Mouse (Mus musculus): ENCODE results near the gene Actr1b. TPM values are rescaled to one million over a fixed set of nuclear protein-coding genes. Genes with fewer than 3 reads are reported as not detected.

Gene Actr1b
- polyA plus RNA-seq, 1 experiment from 2014 or later = 110 TPM

DNA sequence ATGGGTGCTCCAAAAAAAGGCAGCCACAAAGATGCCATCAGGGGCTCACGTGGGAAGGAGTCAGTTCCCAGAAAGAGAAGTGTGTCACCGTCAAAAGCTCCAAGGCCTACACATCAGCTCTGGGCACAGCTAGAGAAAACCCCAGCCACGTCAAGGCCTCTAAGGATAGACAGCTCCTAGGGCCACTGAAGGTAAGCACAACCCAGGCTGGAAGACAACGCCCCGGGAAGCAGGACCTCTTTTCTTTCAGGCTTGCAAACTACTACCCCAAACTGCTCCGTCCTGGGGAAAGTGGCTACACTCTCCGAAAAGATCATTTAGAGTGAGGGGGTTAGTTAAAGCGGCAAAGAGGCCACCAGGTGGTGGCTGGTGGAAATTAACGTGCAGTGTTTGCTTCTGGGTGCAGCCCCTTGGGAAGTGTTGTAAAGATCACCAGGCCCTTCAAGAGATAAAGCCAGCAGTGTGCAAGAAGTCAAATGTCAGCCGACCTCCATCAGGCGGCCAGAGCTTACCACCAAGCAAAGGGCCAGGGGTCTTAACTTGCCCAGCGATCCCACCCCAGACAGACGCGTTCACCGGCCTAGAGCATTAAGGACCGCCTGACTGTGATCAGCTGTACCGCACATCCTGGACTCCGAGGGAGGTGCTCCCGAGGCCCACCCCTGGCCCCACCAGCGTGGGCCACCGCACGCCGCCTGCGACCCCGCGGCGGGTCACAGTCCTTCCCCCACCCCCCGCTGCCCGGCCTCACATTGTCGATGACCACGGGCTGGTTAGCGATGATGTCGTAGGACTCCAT is 5.0 kb downstream of the Actr1b start:
- peaks cover 13% of the 10 kb centered on the region for H3K4me1 ChIP-seq (ENCODE audit: control insufficient read depth, insufficient read depth, low read length)
- peak overlapping the region; percentile 61 for H3K4me2 ChIP-seq
- peak overlapping the region; percentile 92 for H3K9ac ChIP-seq (ENCODE audit: low read length)
- peak; percentile 82 for ATAC-seq (ENCODE audit: low FRiP score)
- peak overlapping the region; percentile 67 for H3K27ac ChIP-seq (ENCODE audit: low read depth, low read length)
- whole genome bisulfite sequencing = 2% methylated on average over 33 of the region's 33 CpGs
- peaks cover 8% of the 10 kb centered on the region; the same call in 1 of the 2 replicates for H3K36me3 ChIP-seq (ENCODE audit: control insufficient read depth, insufficient read depth, low read length)
- no peaks in the 10 kb centered on the region for H3K27me3 ChIP-seq (ENCODE audit: control insufficient read depth, insufficient read depth, low read length)
- peak overlapping the region; percentile 92 for H3K4me3 ChIP-seq (ENCODE audit: low read depth, low read length)
- no peaks in the 10 kb centered on the region for H3K9me3 ChIP-seq (ENCODE audit: control insufficient read depth, low read length)
- DNase-seq (ENCODE audit: low spot score, missing footprints) = peak; percentile 86

DNA sequence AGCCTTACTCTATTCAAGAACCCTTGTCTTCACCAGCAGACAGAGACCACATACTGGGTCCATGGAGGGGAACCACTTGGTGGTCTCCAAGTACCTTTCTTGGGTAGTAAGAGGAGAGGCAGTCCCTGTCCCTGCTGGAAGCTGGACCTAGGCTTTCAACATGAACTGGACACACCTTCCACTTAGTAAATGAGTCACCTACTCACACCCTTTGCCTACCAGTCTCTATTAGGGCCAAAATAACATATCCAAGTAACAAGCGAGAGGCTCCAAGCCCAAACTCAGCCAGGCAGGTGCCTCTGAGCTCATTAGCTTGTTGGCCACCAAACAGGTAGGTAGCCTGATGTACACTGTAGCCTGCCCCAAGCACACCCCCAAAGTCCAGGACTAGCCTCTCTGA is 5.6 kb downstream of the Actr1b start:
- WGBS = 85% methylated on average over 1 of the region's 1 CpGs
- Histone ChIP-seq H3K4me2 (peak overlapping the region; percentile 61), H3K36me3 (ENCODE audit: control insufficient read depth, insufficient read depth, low read length) (peaks cover 13% of the 10 kb centered on the region; the same call in 1 of the 2 replicates), H3K27me3 (ENCODE audit: control insufficient read depth, insufficient read depth, low read length) (no peaks in the 10 kb centered on the region), H3K9me3 (ENCODE audit: control insufficient read depth, low read length) (no peaks in the 10 kb centered on the region), H3K27ac (ENCODE audit: low read depth, low read length) (no peak overlapping the region), H3K4me3 (ENCODE audit: low read depth, low read length) (peak overlapping the region; percentile 92), H3K4me1 (ENCODE audit: control insufficient read depth, insufficient read depth, low read length) (peaks cover 13% of the 10 kb centered on the region), H3K9ac (ENCODE audit: low read length) (peak overlapping the region; percentile 92)
- ATAC-seq (ENCODE audit: low FRiP score) = no peak
- DNase-seq (ENCODE audit: low spot score, missing footprints) = no peak

DNA sequence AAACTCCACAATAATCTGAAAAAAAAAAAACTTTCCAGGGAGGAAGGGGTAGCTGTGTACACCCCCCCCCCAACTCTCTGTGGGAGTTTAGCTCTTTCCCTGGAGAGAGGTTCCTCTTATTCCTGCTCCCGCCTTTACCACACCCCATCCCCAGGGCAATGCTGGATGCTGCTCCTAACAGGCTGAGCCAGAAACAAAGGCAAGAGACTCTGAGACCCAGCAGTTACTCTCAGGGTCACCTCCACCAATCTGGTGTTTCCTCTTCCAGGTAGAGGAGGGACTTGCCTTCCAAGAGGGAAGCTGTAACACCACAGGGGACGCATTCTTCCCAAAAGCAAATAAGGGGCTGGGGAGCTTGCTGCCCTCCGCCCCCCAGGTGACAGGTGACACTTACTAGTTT is 6.4 kb downstream of the Actr1b start:
- peaks cover 17% of the 10 kb centered on the region; the same call in 1 of the 2 replicates for H3K36me3 ChIP-seq (ENCODE audit: control insufficient read depth, insufficient read depth, low read length)
- no peak overlapping the region for H3K9ac ChIP-seq (ENCODE audit: low read length)
- H3K4me3 ChIP-seq (ENCODE audit: low read depth, low read length) = no peak overlapping the region

DNA sequence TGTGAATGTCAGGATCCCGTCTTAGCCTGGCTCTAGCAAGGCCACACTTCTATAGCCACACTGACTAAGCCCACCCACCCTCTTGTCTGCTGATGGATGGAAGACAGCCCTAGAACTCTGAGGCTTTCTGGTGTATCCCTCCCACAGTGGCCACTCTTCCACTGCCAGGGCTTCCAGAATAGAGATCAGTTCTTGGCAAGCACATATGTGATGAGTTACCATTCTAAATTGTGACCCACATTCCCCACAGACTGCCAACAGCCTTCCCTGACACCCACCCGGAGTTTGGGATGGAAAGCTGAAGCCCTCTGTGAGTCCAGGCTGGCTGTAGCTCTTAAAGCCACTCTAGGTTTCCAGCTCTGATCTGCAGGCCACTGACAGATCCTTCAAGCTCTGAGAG is 7.1 kb downstream of the Actr1b start:
- Histone ChIP-seq H3K4me1 (ENCODE audit: control insufficient read depth, insufficient read depth, low read length) (peaks cover 13% of the 10 kb centered on the region), H3K9me3 (ENCODE audit: control insufficient read depth, low read length) (no peaks in the 10 kb centered on the region), H3K4me2 (no peak overlapping the region), H3K4me3 (ENCODE audit: low read depth, low read length) (no peak overlapping the region), H3K27me3 (ENCODE audit: control insufficient read depth, insufficient read depth, low read length) (no peaks in the 10 kb centered on the region), H3K27ac (ENCODE audit: low read depth, low read length) (no peak overlapping the region), H3K9ac (ENCODE audit: low read length) (no peak overlapping the region), H3K36me3 (ENCODE audit: control insufficient read depth, insufficient read depth, low read length) (peaks cover 20% of the 10 kb centered on the region; the same call in 1 of the 2 replicates)
- ATAC-seq (ENCODE audit: low FRiP score) (no peak), DNase-seq (ENCODE audit: low spot score, missing footprints) (no peak)
- 77% methylated on average over 2 of the region's 2 CpGs for WGBS

More for the DNA sequence above, 6.4 kb downstream of the Actr1b start:
- ATAC-seq (ENCODE audit: low FRiP score) = no peak
- H3K4me1 ChIP-seq (ENCODE audit: control insufficient read depth, insufficient read depth, low read length) = peaks cover 13% of the 10 kb centered on the region
- WGBS = 78% methylated on average over 3 of the region's 3 CpGs
- H3K9me3 ChIP-seq (ENCODE audit: control insufficient read depth, low read length) = no peaks in the 10 kb centered on the region
- H3K27ac ChIP-seq (ENCODE audit: low read depth, low read length) = no peak overlapping the region
- no peaks in the 10 kb centered on the region for H3K27me3 ChIP-seq (ENCODE audit: control insufficient read depth, insufficient read depth, low read length)
- DNase-seq (ENCODE audit: low spot score, missing footprints) = no peak
- no peak overlapping the region for H3K4me2 ChIP-seq

DNA sequence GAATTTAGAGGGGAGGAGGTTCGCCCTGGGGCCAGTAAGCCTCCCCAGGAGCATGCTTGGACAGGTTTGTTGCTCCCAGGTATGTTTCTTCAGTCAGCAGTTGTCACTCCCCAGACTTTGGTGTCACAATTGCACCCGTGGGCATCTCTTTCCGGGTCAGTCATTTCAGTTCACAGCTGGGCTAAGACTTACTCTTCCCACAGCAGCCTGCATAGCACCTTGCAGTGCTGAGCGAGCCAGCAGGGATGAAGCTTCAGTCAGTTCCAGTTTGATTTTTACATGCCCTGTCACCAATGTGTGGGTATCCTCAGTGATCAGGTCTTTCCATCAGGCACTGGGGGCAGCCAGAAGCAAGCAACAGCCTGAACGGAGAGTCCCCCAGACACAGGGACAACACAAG is 17.2 kb downstream of the Actr1b start:
- DNase-seq (ENCODE audit: low spot score, missing footprints) (no peak), ATAC-seq (ENCODE audit: low FRiP score) (no peak)
- Histone ChIP-seq H3K9me3 (ENCODE audit: control insufficient read depth, low read length) (no peaks in the 10 kb centered on the region), H3K27me3 (ENCODE audit: control insufficient read depth, insufficient read depth, low read length) (no peaks in the 10 kb centered on the region), H3K4me3 (ENCODE audit: low read depth, low read length) (no peak overlapping the region), H3K27ac (ENCODE audit: low read depth, low read length) (no peak overlapping the region), H3K36me3 (ENCODE audit: control insufficient read depth, insufficient read depth, low read length) (peaks cover 22% of the 10 kb centered on the region), H3K4me2 (no peak overlapping the region), H3K9ac (ENCODE audit: low read length) (no peak overlapping the region), H3K4me1 (ENCODE audit: control insufficient read depth, insufficient read depth, low read length) (peaks cover 5% of the 10 kb centered on the region; the same call in 1 of the 2 replicates)
- 79% methylated on average over 5 of the region's 5 CpGs for WGBS

DNA sequence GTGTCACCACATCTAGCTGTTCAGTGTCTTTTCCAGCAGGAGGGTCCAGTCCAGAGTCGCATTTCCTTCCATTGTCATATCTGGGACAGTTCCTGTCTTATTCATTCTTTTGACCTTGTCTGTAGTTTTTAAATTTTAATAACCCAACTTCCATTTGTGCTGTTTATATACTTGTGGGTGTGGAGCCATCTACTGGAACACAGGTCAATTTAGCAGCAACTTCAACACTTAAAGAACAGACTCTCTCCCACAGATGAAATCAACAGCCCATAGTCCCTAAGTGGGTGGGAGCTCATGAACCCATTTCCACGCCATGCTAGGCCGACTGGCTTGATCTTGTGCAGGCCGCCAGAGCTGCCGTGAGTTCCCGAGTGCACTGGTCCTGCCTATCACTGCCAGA is 17.8 kb downstream of the Actr1b start:
- Histone ChIP-seq H3K4me3 (ENCODE audit: low read depth, low read length) (no peak overlapping the region), H3K4me2 (no peak overlapping the region), H3K9me3 (ENCODE audit: control insufficient read depth, low read length) (no peaks in the 10 kb centered on the region), H3K9ac (ENCODE audit: low read length) (no peak overlapping the region), H3K4me1 (ENCODE audit: control insufficient read depth, insufficient read depth, low read length) (peaks cover 6% of the 10 kb centered on the region; the same call in 1 of the 2 replicates), H3K27me3 (ENCODE audit: control insufficient read depth, insufficient read depth, low read length) (no peaks in the 10 kb centered on the region), H3K36me3 (ENCODE audit: control insufficient read depth, insufficient read depth, low read length) (peaks cover 22% of the 10 kb centered on the region), H3K27ac (ENCODE audit: low read depth, low read length) (no peak overlapping the region)
- no peak for ATAC-seq (ENCODE audit: low FRiP score)
- 78% methylated on average over 6 of the region's 6 CpGs for WGBS
- DNase-seq (ENCODE audit: low spot score, missing footprints) = no peak

DNA sequence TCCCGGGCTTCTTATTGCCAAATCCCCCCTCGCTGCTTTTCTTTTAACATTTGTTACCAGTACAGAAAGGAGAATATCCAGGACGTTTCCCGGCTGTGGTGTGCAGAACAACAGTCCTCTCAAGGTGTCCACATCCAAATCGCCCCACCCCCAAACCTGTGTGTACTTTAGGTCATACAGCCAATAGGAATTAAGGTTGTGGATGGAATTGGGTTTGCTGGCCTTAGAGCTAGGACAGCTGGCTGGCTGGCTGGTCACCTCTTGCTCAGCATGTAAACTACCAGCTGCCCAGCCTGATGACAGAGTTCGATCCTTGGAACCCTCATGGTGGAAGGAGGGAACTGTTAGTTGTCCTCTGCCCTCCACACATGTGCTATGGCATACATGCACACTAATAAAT is 19.4 kb downstream of the Actr1b start:
- DNase-seq (ENCODE audit: low spot score, missing footprints) (no peak), ATAC-seq (ENCODE audit: low FRiP score) (no peak)
- peaks cover 11% of the 10 kb centered on the region; the same call in 1 of the 2 replicates for H3K36me3 ChIP-seq (ENCODE audit: control insufficient read depth, insufficient read depth, low read length)
- 87% methylated on average over 6 of the region's 6 CpGs for WGBS
- H3K4me1 ChIP-seq (ENCODE audit: control insufficient read depth, insufficient read depth, low read length) = peaks cover 6% of the 10 kb centered on the region; the same call in 1 of the 2 replicates
- no peak overlapping the region for H3K4me2 ChIP-seq
- no peak overlapping the region for H3K4me3 ChIP-seq (ENCODE audit: low read depth, low read length)
- no peak overlapping the region for H3K27ac ChIP-seq (ENCODE audit: low read depth, low read length)
- H3K27me3 ChIP-seq (ENCODE audit: control insufficient read depth, insufficient read depth, low read length) = no peaks in the 10 kb centered on the region
- no peak overlapping the region for H3K9ac ChIP-seq (ENCODE audit: low read length)
- H3K9me3 ChIP-seq (ENCODE audit: control insufficient read depth, low read length) = no peaks in the 10 kb centered on the region

DNA sequence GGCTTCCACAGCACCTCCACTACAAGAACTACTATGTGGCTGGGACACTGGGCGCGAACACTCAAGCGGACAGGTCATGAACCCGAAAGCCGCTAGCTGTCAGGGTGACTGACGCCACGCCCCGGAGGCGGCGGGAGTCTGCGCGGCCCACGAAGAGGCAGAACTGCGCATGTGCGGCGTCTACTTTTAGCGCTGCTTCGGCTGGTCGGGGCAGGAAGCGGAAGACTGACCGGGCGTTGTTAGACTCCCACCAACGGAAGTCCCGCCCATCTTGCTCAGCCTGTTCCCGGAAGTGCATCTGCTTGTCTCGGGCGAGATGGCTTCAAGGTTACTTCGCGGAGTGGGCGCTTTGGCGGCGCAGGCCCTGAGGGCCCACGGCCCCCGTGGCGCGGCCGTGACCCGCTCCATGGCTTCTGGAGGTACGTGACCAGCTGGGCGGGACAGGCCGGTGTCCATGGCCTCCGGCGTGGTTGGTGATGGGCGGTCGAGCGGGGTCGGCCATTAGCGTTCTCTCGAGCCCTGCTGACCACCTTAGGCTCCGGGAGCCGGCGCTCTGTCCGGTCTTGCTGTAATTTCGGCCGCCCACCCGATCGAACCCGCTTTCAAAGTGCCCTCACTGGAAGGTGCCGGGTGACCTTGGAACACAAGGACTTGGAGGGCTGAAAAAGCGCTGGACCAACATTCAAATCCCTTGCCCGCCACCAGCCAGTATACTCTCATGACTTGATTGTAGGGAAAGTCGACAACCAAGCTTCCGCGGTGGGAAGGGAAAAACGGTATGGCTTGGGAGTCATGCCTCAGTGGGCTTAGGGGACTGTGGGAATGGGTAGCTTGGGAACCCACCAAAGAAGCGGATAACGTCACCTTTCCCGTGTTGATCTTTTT is 22.7 kb downstream of the Actr1b start, which contains the start of gene Cox5b:
Cox5b (plus strand) TSS at position 179 of the 885 bp plus-strand sequence.
- peak within 1 kb of the TSS; percentile 93 for H3K4me2 ChIP-seq
- 1% methylated on average over 62 of the region's 68 CpGs for WGBS

More for the DNA sequence above, 22.7 kb downstream of the Actr1b start, which contains the start of gene Cox5b:
- H3K9me3 ChIP-seq (ENCODE audit: control insufficient read depth, low read length) = no peaks in the 10 kb centered on the region
- DNase-seq (ENCODE audit: low spot score, missing footprints) = peak; percentile 99
- peak; percentile 96 for ATAC-seq (ENCODE audit: low FRiP score)
- peaks cover 8% of the 10 kb centered on the region; the same call in 1 of the 2 replicates for H3K36me3 ChIP-seq (ENCODE audit: control insufficient read depth, insufficient read depth, low read length)
- H3K4me3 ChIP-seq (ENCODE audit: low read depth, low read length) = peak within 1 kb of the TSS; percentile 89
- peaks cover 6% of the 10 kb centered on the region; the same call in 1 of the 2 replicates for H3K4me1 ChIP-seq (ENCODE audit: control insufficient read depth, insufficient read depth, low read length)
- H3K27me3 ChIP-seq (ENCODE audit: control insufficient read depth, insufficient read depth, low read length) = no peaks in the 10 kb centered on the region
- H3K9ac ChIP-seq (ENCODE audit: low read length) = peak within 1 kb of the TSS; percentile 85
- no peak within 1 kb of the TSS for H3K27ac ChIP-seq (ENCODE audit: low read depth, low read length)
